Mouse (Mus musculus): Measurements from ENCODE around the gene Larp1.

GRCm38 (mm10) chr11:57973001-57973912 is 35.6 kb upstream of the Larp1 start:
- TF ChIP-seq GATA1 (IDR thresholded peaks at IDR 0.05; ENCODE audit: low read length) = no peak
- no peak for TF ChIP-seq TAL1 (IDR thresholded peaks at IDR 0.05; ENCODE audit: low read length)

Data from erythroblast, embryonic 14.5 days (primary cell).